Mouse (Mus musculus): ENCODE results near the gene Usp50.

DNA sequence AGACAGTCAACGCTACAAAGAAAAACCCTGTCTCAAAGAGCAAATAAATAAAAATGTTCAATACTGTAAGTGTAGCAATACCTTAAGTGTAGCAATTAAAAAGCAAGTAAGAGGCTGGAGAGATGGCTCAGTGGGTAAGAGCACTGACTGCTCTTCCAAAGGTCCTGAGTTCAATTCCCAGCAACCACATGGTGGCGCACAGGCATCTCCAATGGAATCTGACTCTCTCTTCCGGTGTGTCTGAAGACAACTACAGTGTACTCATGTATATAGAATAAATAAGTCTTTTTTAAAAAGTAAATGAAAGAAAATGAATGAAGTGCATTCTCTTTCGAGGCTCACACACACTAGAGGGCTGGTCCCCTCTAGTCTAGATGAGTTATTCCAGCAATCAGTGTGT is 15.1 kb downstream of the Usp50 start:
- TF ChIP-seq POLR2A (IDR thresholded peaks at IDR 0.05; ENCODE audit: control insufficient read depth, extremely low read depth, insufficient read depth, low read length, poor library complexity) (no peak), CTCF (IDR thresholded peaks at IDR 0.05; ENCODE audit: borderline replicate concordance, control insufficient read depth, extremely low read depth, insufficient read depth, low read length, poor library complexity) (no peak)

All from thymus, adult 2 months (tissue).